Mouse (Mus musculus): Measurements from ENCODE around the gene Nup214. TPM values are rescaled to one million over a fixed set of nuclear protein-coding genes. Genes with fewer than 3 reads are reported as not detected.

Nup214 gene
- polyA plus RNA-seq, 1 experiment: 75.8 TPM

GRCm38 (mm10) chr2:32055357-32055965 is 81.2 kb downstream of the Nup214 start:
- peaks cover 4% of the 10 kb centered on the region; the same call in 1 of the 2 replicates for H3K36me3 ChIP-seq (ENCODE audit: control insufficient read depth, insufficient read depth, low read length)
- TF ChIP-seq POLR2A (IDR thresholded peaks at IDR 0.05; ENCODE audit: control insufficient read depth, extremely low read depth, insufficient read depth, low read length, poor library complexity): no peak
- TF ChIP-seq CTCF (IDR thresholded peaks at IDR 0.05; ENCODE audit: borderline replicate concordance, control insufficient read depth, extremely low read depth, insufficient read depth, low read length, poor library complexity): no peak
- no peak overlapping the region for H3K4me3 ChIP-seq (ENCODE audit: control insufficient read depth, insufficient read depth, low read length)
- 91% methylated on average over 7 of the region's 7 CpGs for WGBS
- H3K4me1 ChIP-seq (replicated peaks; ENCODE audit: control insufficient read depth, insufficient read depth, low read length): peaks cover 83% of the 10 kb centered on the region
- no peak for DNase-seq
- H3K27me3 ChIP-seq (ENCODE audit: control insufficient read depth, insufficient read depth, low read length): no peaks in the 10 kb centered on the region
- peak overlapping the region; percentile 79 for H3K27ac ChIP-seq (ENCODE audit: control insufficient read depth, insufficient read depth, low read length)

- Histone ChIP-seq H3K27ac (ENCODE audit: control insufficient read depth, insufficient read depth, low read length) (peak overlapping the region; percentile 99), H3K36me3 (ENCODE audit: control insufficient read depth, insufficient read depth, low read length) (no peaks in the 10 kb centered on the region; the same call in 1 of the 2 replicates), H3K4me3 (ENCODE audit: control insufficient read depth, insufficient read depth, low read length) (no peak overlapping the region), H3K27me3 (ENCODE audit: control insufficient read depth, insufficient read depth, low read length) (no peaks in the 10 kb centered on the region), H3K4me1 (replicated peaks; ENCODE audit: control insufficient read depth, insufficient read depth, low read length) (peaks cover 84% of the 10 kb centered on the region)
- DNase-seq: no peak
- 94% methylated on average over 10 of the region's 10 CpGs for WGBS
- TF ChIP-seq POLR2A (IDR thresholded peaks at IDR 0.05; ENCODE audit: control insufficient read depth, extremely low read depth, insufficient read depth, low read length, poor library complexity) (no peak), CTCF (IDR thresholded peaks at IDR 0.05; ENCODE audit: borderline replicate concordance, control insufficient read depth, extremely low read depth, insufficient read depth, low read length, poor library complexity) (no peak)
Measured at GRCm38 (mm10) chr2:32056524-32056923, 82.3 kb downstream of the Nup214 start.

GRCm38 (mm10) chr2:32057360-32057759 is 83.1 kb downstream of the Nup214 start:
- H3K27me3 ChIP-seq (ENCODE audit: control insufficient read depth, insufficient read depth, low read length): no peaks in the 10 kb centered on the region
- no peaks in the 10 kb centered on the region for H3K36me3 ChIP-seq (ENCODE audit: control insufficient read depth, insufficient read depth, low read length)
- H3K4me1 ChIP-seq (replicated peaks; ENCODE audit: control insufficient read depth, insufficient read depth, low read length): peaks cover 82% of the 10 kb centered on the region
- H3K27ac ChIP-seq (ENCODE audit: control insufficient read depth, insufficient read depth, low read length): peak overlapping the region; percentile 99
- WGBS: 17% methylated on average over 2 of the region's 2 CpGs
- TF ChIP-seq CTCF (IDR thresholded peaks at IDR 0.05; ENCODE audit: borderline replicate concordance, control insufficient read depth, extremely low read depth, insufficient read depth, low read length, poor library complexity): no peak
- 0 out of 2 replicates have a peak, but pooled peaks have one; percentile 21 for TF ChIP-seq POLR2A (IDR thresholded peaks at IDR 0.05; ENCODE audit: control insufficient read depth, extremely low read depth, insufficient read depth, low read length, poor library complexity)
- DNase-seq: peak; percentile 59
- H3K4me3 ChIP-seq (ENCODE audit: control insufficient read depth, insufficient read depth, low read length): peak overlapping the region; percentile 23

- H3K27me3 ChIP-seq (ENCODE audit: control insufficient read depth, insufficient read depth, low read length): no peaks in the 10 kb centered on the region
- peaks cover 81% of the 10 kb centered on the region for H3K4me1 ChIP-seq (replicated peaks; ENCODE audit: control insufficient read depth, insufficient read depth, low read length)
- DNase-seq: no peak
- H3K36me3 ChIP-seq (ENCODE audit: control insufficient read depth, insufficient read depth, low read length): no peaks in the 10 kb centered on the region
- TF ChIP-seq CTCF (IDR thresholded peaks at IDR 0.05; ENCODE audit: borderline replicate concordance, control insufficient read depth, extremely low read depth, insufficient read depth, low read length, poor library complexity): no peak
- TF ChIP-seq POLR2A (IDR thresholded peaks at IDR 0.05; ENCODE audit: control insufficient read depth, extremely low read depth, insufficient read depth, low read length, poor library complexity): no peak
- peak overlapping the region; percentile 99 for H3K27ac ChIP-seq (ENCODE audit: control insufficient read depth, insufficient read depth, low read length)
- WGBS: 77% methylated on average over 4 of the region's 4 CpGs
- peak overlapping the region; percentile 23 for H3K4me3 ChIP-seq (ENCODE audit: control insufficient read depth, insufficient read depth, low read length)
Measured at GRCm38 (mm10) chr2:32057794-32058193, 83.6 kb downstream of the Nup214 start.

- WGBS: 59% methylated on average over 9 of the region's 9 CpGs
Measured at GRCm38 (mm10) chr2:32058241-32058640, 84.0 kb downstream of the Nup214 start.

GRCm38 (mm10) chr2:32058716-32059115 is 84.5 kb downstream of the Nup214 start:
- WGBS: 53% methylated on average over 5 of the region's 5 CpGs
- Histone ChIP-seq H3K36me3 (ENCODE audit: control insufficient read depth, insufficient read depth, low read length) (no peaks in the 10 kb centered on the region; the same call in 1 of the 2 replicates), H3K4me3 (ENCODE audit: control insufficient read depth, insufficient read depth, low read length) (no peak overlapping the region), H3K4me1 (replicated peaks; ENCODE audit: control insufficient read depth, insufficient read depth, low read length) (peaks cover 80% of the 10 kb centered on the region), H3K27me3 (ENCODE audit: control insufficient read depth, insufficient read depth, low read length) (no peaks in the 10 kb centered on the region), H3K27ac (ENCODE audit: control insufficient read depth, insufficient read depth, low read length) (peak overlapping the region; percentile 99)
- DNase-seq: no peak
- TF ChIP-seq CTCF (IDR thresholded peaks at IDR 0.05; ENCODE audit: borderline replicate concordance, control insufficient read depth, extremely low read depth, insufficient read depth, low read length, poor library complexity) (no peak), POLR2A (IDR thresholded peaks at IDR 0.05; ENCODE audit: control insufficient read depth, extremely low read depth, insufficient read depth, low read length, poor library complexity) (no peak)

More at GRCm38 (mm10) chr2:32058241-32058640, 84.0 kb downstream of the Nup214 start:
- Histone ChIP-seq H3K27me3 (ENCODE audit: control insufficient read depth, insufficient read depth, low read length) (no peaks in the 10 kb centered on the region), H3K36me3 (ENCODE audit: control insufficient read depth, insufficient read depth, low read length) (no peaks in the 10 kb centered on the region), H3K27ac (ENCODE audit: control insufficient read depth, insufficient read depth, low read length) (peak overlapping the region; percentile 99), H3K4me1 (replicated peaks; ENCODE audit: control insufficient read depth, insufficient read depth, low read length) (peaks cover 80% of the 10 kb centered on the region), H3K4me3 (ENCODE audit: control insufficient read depth, insufficient read depth, low read length) (peak overlapping the region; percentile 23; the same call in 1 of the 2 replicates)
- no peak for DNase-seq
- TF ChIP-seq POLR2A (IDR thresholded peaks at IDR 0.05; ENCODE audit: control insufficient read depth, extremely low read depth, insufficient read depth, low read length, poor library complexity) (no peak), CTCF (IDR thresholded peaks at IDR 0.05; ENCODE audit: borderline replicate concordance, control insufficient read depth, extremely low read depth, insufficient read depth, low read length, poor library complexity) (no peak)

All from thymus, adult 2 months (tissue).